Mouse (Mus musculus): ENCODE measurements around the gene Guca1a.
A peak's percentile ranks its signal among the peaks of the same experiment; 100 is the strongest.
"Not testable (repeated sequence)": the region's sequence is repeated elsewhere in the genome, so short reads cannot be mapped to it uniquely, and the experiment has no call there.

The Guca1a gene

GRCm38 (mm10) chr17:47409897-47410861, 9.8 kb upstream of the Guca1a start:
- not testable (repeated sequence) for DNase-seq

- DNase-seq, result peak; percentile 78
Measured at GRCm38 (mm10) chr17:47408558-47408898, 8.1 kb upstream of the Guca1a start.

- no peak for DNase-seq
Measured at GRCm38 (mm10) chr17:47407717-47408557, 7.6 kb upstream of the Guca1a start.

- DNase-seq, result no peak
Measured at GRCm38 (mm10) chr17:47399091-47399490, 1.3 kb downstream of the Guca1a start.

DNA sequence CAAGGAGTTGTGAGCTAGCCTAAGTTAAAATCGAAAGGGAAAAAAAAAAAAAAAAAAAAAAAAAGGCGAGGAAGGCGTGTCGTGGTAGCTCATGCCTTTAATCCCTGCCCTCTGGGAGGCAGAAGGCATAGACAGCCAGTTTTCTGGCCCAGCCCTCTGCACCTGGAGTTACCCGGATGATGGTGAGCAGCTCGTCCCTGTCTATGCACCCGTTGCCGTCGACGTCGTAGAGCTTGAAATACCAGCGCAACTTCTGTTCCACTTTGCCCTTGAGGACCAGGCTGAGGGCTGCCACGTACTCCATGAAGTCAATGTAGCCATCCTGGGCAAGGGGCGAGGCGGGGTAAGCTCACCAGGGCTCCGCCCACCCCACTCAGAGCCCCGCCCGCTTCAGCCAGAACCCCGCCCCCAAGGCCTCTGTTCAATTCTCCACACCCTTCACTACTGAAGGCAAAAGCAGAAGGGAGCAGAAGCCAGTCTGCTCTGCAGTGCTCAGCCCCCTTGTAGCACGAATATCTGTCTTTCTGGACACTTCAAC, 4.9 kb downstream of the Guca1a start:
- peak; percentile 67 for DNase-seq

GRCm38 (mm10) chr17:47394223-47394869, 6.0 kb downstream of the Guca1a start:
- DNase-seq, result peak; percentile 38

DNA sequence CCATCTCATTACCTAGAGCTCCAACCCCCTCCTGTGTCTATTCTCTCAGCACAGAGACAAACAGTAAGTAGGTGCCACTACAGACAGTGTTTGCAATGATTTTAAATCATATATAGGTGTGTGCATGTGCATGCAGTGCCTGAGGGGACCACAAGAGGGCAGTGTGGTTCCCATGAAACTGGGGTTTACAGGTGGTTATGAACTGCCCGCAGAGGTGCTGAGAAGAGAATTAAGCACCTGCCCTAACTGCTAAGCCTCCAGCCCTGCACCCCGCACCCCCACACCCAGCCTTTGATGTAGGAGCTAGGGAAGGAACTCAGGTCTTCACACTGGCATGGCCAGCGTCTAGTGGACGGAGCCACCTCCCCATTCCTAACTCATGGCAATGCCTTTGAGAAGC, 13.7 kb downstream of the Guca1a start:
- peak; percentile 65 for DNase-seq

- DNase-seq, result no peak
Measured at GRCm38 (mm10) chr17:47385145-47385544, 15.2 kb downstream of the Guca1a start, which contains the start of gene Guca1b. Gene Guca1b (plus strand): TSS chr17:47385393.

DNA sequence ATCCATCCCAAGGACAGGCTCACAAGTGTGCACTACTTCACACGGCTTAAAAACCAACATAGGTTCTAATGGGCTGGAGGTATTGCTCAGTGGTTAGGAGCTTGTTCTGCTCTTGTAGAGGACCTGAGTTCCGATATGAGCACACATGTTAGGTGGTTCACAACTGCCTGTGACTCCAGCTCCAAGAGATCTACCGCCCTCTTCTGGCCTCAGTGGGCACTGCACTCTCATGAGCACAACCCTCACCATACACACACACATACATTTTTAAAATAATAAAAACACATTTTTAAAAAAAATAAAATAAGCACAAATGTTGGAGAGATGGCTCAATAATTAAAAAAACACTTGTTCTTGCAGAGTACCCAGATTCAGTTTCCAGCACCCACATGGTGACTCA, 16.3 kb downstream of the Guca1a start:
- no peak for DNase-seq

DNA sequence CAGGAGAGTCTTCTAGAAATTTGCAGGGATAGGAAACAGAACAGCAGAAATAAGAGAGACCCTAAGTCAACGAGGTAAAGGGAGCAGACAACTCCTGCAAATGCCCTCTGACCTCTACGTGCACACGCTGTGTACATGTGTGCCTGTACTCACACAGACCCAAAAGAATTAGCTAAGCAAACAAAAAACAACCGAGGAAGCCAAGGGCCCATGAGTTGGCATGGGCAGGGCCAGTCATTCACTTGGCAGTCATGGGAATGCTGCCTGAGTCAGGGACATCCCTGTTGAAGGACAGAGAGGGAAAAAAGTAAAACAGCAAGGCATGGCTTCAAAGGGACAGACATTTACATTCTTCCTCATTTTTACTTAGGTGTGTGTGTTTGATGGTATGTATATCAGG, 17.1 kb downstream of the Guca1a start:
- no peak for DNase-seq

DNA sequence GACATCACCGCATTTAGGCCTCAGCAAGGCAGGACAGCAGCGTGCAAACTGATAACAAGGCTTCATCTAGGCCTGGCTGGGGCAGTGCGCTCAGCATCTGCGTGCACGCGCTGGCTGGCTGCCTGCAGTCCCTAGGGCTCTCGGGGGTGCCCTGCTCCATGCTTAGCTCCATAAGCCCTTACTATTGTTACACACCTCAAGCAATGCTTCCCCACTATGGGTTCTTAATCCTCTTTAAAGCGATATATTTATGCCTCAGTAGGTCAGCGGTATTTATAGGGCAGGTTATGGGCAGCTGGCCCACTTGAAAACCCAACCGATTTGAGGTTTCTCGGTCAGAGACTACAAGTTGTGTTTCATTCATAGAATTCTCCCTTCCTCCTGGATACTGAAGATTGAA, 18.5 kb downstream of the Guca1a start:
- no peak for DNase-seq

- DNase-seq, result no peak
Measured at GRCm38 (mm10) chr17:47378133-47378532, 22.3 kb downstream of the Guca1a start.

GRCm38 (mm10) chr17:47376779-47377280, 23.6 kb downstream of the Guca1a start:
- no peak for DNase-seq

DNA sequence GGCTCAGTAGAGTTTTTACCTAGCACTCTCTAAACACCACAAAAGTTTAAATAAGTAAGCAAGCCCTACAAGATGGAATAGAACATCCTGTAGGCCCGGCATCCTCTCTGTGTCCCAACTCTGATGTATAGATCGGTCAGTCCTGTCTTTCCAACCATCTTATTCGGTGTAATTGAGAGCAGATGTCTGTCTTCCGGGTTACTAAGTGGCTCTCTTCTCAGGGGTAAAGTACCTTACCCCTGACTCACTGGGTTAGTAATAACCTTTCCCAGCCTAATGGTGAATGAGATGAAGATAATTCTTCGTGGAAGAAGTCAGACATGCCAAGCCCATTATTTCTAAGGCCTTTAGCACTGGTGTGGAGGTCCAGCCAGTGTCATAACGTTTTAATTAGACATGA, 26.4 kb downstream of the Guca1a start:
- no peak for DNase-seq

DNA sequence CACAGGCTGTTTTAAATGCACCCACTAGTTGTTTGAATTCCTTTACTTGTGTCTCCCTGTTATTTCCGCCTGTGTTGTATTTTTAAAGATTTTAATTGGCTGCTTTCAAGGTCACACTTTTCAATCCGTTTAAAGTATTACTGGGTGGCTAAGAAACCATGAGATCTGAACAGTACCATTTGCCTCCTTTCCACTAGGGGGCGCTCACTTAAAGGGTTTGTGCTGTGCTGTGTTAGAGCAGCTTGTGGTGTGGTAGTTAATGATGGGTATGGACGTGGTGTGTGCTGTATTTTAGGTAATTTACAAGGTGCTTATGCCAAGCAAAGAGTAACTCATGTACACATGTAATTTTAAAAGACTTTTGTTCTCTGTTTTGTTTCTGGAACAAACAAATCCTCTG, 28.9 kb downstream of the Guca1a start:
- peak; percentile 77 for DNase-seq

- DNase-seq, result peak; percentile 23
Measured at GRCm38 (mm10) chr17:47369087-47369443, 31.3 kb downstream of the Guca1a start.

GRCm38 (mm10) chr17:47368401-47369086, 31.8 kb downstream of the Guca1a start, which contains the start of gene Mrps10:
Gene Mrps10 (plus strand): TSS chr17:47368887.
- peak; percentile 93 for DNase-seq

DNA sequence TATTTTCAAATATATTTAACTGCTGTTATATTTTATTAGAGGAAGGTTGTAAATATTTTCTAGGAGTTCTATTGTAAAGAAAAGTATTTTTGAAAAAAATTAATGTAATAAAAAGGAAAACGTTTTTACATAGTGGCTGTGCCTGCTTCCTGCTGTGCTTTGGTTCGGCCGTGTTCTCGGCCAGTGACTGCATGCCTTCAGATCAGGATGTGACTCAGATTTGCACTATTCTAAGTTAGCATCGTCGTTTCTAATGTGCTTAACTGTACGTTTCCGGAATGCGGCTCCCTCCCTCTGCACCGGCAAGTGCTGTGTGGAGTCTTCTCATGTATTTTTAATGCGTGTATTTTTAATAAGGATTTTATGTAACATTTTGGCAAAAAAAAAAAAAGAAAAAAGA, 39.0 kb downstream of the Guca1a start:
- DNase-seq, result no peak

DNA sequence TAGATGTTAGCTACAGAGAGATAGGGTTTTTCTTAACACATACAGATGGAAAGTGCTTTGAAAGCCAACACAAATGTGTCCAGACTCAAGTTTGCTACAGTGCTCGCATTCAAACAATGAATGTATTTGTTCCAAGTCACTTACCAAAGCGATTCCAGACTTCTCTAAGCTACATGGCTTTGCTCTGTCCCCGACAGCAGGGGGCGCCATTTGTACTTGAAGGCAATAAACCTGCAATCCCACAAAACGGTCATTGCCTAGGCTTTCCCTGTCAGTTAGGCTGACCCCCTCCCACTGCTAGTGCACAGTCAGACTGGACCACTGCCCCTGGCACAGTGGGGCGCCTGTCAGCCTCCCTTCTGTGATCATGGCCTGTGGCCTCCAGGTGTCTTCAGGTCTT, 40.4 kb downstream of the Guca1a start:
- peak; percentile 57 for DNase-seq

GRCm38 (mm10) chr17:47349721-47350319, 50.6 kb downstream of the Guca1a start:
- DNase-seq, result no peak
